Mouse (Mus musculus) intestine, embryonic 15.5 days (tissue): Measurements from ENCODE around the gene Gm15737. TPM values are rescaled to one million over a fixed set of nuclear protein-coding genes. Genes with fewer than 3 reads are reported as not detected.

Experiments
- ATAC-seq: fragments of 200-750 bp; cut with Nextera tagmentation; 2 replicates; pipeline ENCODE4 v1.8.0; 2017; ENCODE audit warnings: moderate TSS enrichment, moderate library complexity
- H3K27ac ChIP-seq: fragments of 300-500 bp; sonication (generic); 2 replicates; pipeline ENCODE4 v1.5.1; 2015; ENCODE audit warnings: mild to moderate bottlenecking, inconsistent platforms
- H3K27me3 ChIP-seq: fragments of 300-500 bp; sonication (generic); replicated peaks from 2 replicates; pipeline ENCODE4 v1.6.1; 2015; ENCODE audit warnings: inconsistent platforms
- H3K36me3 ChIP-seq: fragments of 300-500 bp; sonication (generic); 2 replicates; pipeline ENCODE4 v1.6.1; 2015; ENCODE audit warnings: inconsistent platforms
- H3K4me1 ChIP-seq: fragments of 300-500 bp; sonication (generic); replicated peaks from 2 replicates; pipeline ENCODE4 v1.6.1; 2015; ENCODE audit warnings: inconsistent platforms
- H3K4me2 ChIP-seq: fragments of 300-500 bp; sonication (generic); replicated peaks from 2 replicates; pipeline ENCODE4 v1.6.1; 2015; ENCODE audit warnings: mild to moderate bottlenecking, inconsistent platforms
- H3K4me3 ChIP-seq: fragments of 300-500 bp; sonication (generic); replicated peaks from 2 replicates; pipeline ENCODE4 v1.5.1; 2015; ENCODE audit warnings: inconsistent platforms
- H3K9ac ChIP-seq: fragments of 300-500 bp; sonication (generic); 2 replicates; pipeline ENCODE4 v1.6.1; 2015; ENCODE audit warnings: inconsistent platforms
- H3K9me3 ChIP-seq: fragments of 300-500 bp; sonication (generic); 2 replicates; pipeline ENCODE4 v1.6.1; 2016; ENCODE audit warnings: inconsistent platforms
- WGBS: fragments of 180-500 bp; shearing (Covaris S2); methylation state at CpG from one replicate; pipeline ENCODE4 v1.1.7; 2015; 5-methylcytosine and 5-hydroxymethylcytosine counted together
- polyA plus RNA-seq: library from polyadenylated mRNA; unstranded; fragments of >200 nt; fragmentation: Nextera tagmentation; extraction: Ambion mirVana; gene quantifications from 2 replicates; pipeline ENCODE4 v1.2.1, GENCODE M21; 2015

Gm15737 gene
- 0.08 TPM in 2 replicates for polyA plus RNA-seq

GRCm38 (mm10) chr6:92869089-92869581, at the start of gene Gm15737:
Gene Gm15737 (plus strand): TSS chr6:92869357.
- Histone ChIP-seq H3K4me2 (peak within 1 kb of the TSS; percentile 14; the same call in 1 of the 2 replicates), H3K27ac (peak within 1 kb of the TSS; percentile 88), H3K9me3 (no peaks in the 10 kb centered on the region), H3K36me3 (no peaks in the 10 kb centered on the region), H3K27me3 (no peaks in the 10 kb centered on the region), H3K4me1 (peaks cover 11% of the 10 kb centered on the region; the same call in 1 of the 2 replicates), H3K4me3 (no peak within 1 kb of the TSS), H3K9ac (0 out of 2 replicates have a peak within 1 kb of the TSS, but pooled peaks have one; percentile 6)
- ATAC-seq, result peak; percentile 85
- WGBS, result 34% methylated on average over 4 of the region's 4 CpGs

GRCm38 (mm10) chr6:92821606-92822005, 47.6 kb upstream of the Gm15737 start:
- no peaks in the 10 kb centered on the region for H3K9me3 ChIP-seq
- no peak for ATAC-seq
- H3K4me2 ChIP-seq, result no peak overlapping the region
- H3K4me1 ChIP-seq, result no peaks in the 10 kb centered on the region
- no peak overlapping the region for H3K27ac ChIP-seq
- H3K4me3 ChIP-seq, result no peak overlapping the region
- no peaks in the 10 kb centered on the region for H3K27me3 ChIP-seq
- no peaks in the 10 kb centered on the region for H3K36me3 ChIP-seq
- no peak overlapping the region for H3K9ac ChIP-seq
- 80% methylated on average over 5 of the region's 5 CpGs for WGBS

GRCm38 (mm10) chr6:92822006-92822405, 47.2 kb upstream of the Gm15737 start:
- ATAC-seq, result no peak
- no peaks in the 10 kb centered on the region for H3K9me3 ChIP-seq
- no peaks in the 10 kb centered on the region for H3K27me3 ChIP-seq
- no peaks in the 10 kb centered on the region for H3K36me3 ChIP-seq
- H3K4me3 ChIP-seq, result no peak overlapping the region
- H3K9ac ChIP-seq, result no peak overlapping the region
- H3K4me1 ChIP-seq, result no peaks in the 10 kb centered on the region
- 71% methylated on average over 6 of the region's 6 CpGs for WGBS
- no peak overlapping the region for H3K27ac ChIP-seq
- no peak overlapping the region for H3K4me2 ChIP-seq

GRCm38 (mm10) chr6:92823991-92824390, 45.2 kb upstream of the Gm15737 start:
- 88% methylated on average over 7 of the region's 7 CpGs for WGBS
- ATAC-seq, result no peak

GRCm38 (mm10) chr6:92826561-92826960, 42.6 kb upstream of the Gm15737 start:
- H3K4me1 ChIP-seq, result no peaks in the 10 kb centered on the region
- ATAC-seq, result no peak
- no peak overlapping the region for H3K4me3 ChIP-seq
- H3K4me2 ChIP-seq, result no peak overlapping the region
- no peaks in the 10 kb centered on the region for H3K27me3 ChIP-seq
- WGBS, result 80% methylated on average over 5 of the region's 5 CpGs
- H3K36me3 ChIP-seq, result no peaks in the 10 kb centered on the region
- H3K9me3 ChIP-seq, result no peaks in the 10 kb centered on the region
- no peak overlapping the region for H3K27ac ChIP-seq
- H3K9ac ChIP-seq, result no peak overlapping the region

More at GRCm38 (mm10) chr6:92823991-92824390, 45.2 kb upstream of the Gm15737 start:
- Histone ChIP-seq H3K9ac (no peak overlapping the region), H3K4me3 (no peak overlapping the region), H3K27ac (no peak overlapping the region), H3K4me2 (no peak overlapping the region), H3K36me3 (no peaks in the 10 kb centered on the region), H3K4me1 (no peaks in the 10 kb centered on the region), H3K9me3 (no peaks in the 10 kb centered on the region), H3K27me3 (no peaks in the 10 kb centered on the region)

- Histone ChIP-seq H3K4me2 (no peak overlapping the region), H3K36me3 (no peaks in the 10 kb centered on the region), H3K4me1 (no peaks in the 10 kb centered on the region), H3K27me3 (no peaks in the 10 kb centered on the region), H3K27ac (no peak overlapping the region), H3K4me3 (no peak overlapping the region), H3K9ac (no peak overlapping the region), H3K9me3 (no peaks in the 10 kb centered on the region)
- WGBS, result 59% methylated on average over 5 of the region's 5 CpGs
- no peak for ATAC-seq
Measured at GRCm38 (mm10) chr6:92827360-92827759, 41.8 kb upstream of the Gm15737 start.

- H3K4me3 ChIP-seq, result no peak overlapping the region
- no peaks in the 10 kb centered on the region for H3K27me3 ChIP-seq
- 94% methylated on average over 2 of the region's 2 CpGs for WGBS
- H3K4me2 ChIP-seq, result no peak overlapping the region
- no peak overlapping the region for H3K27ac ChIP-seq
- no peak overlapping the region for H3K9ac ChIP-seq
- H3K9me3 ChIP-seq, result no peaks in the 10 kb centered on the region
- no peak for ATAC-seq
- H3K4me1 ChIP-seq, result no peaks in the 10 kb centered on the region
- no peaks in the 10 kb centered on the region for H3K36me3 ChIP-seq
Measured at GRCm38 (mm10) chr6:92829148-92829547, 40.0 kb upstream of the Gm15737 start.

GRCm38 (mm10) chr6:92831106-92831505, 38.1 kb upstream of the Gm15737 start:
- Histone ChIP-seq H3K4me2 (no peak overlapping the region), H3K9me3 (no peaks in the 10 kb centered on the region), H3K9ac (no peak overlapping the region), H3K4me3 (no peak overlapping the region), H3K27ac (no peak overlapping the region), H3K27me3 (no peaks in the 10 kb centered on the region), H3K36me3 (no peaks in the 10 kb centered on the region), H3K4me1 (no peaks in the 10 kb centered on the region)
- WGBS, result 93% methylated on average over 2 of the region's 2 CpGs
- ATAC-seq, result no peak

- H3K4me1 ChIP-seq, result no peaks in the 10 kb centered on the region
- no peak overlapping the region for H3K4me2 ChIP-seq
- no peak for ATAC-seq
- H3K9ac ChIP-seq, result no peak overlapping the region
- no peaks in the 10 kb centered on the region for H3K36me3 ChIP-seq
- no peak overlapping the region for H3K4me3 ChIP-seq
- no peaks in the 10 kb centered on the region for H3K9me3 ChIP-seq
- H3K27me3 ChIP-seq, result no peaks in the 10 kb centered on the region
- H3K27ac ChIP-seq, result no peak overlapping the region
- 26% methylated on average over 2 of the region's 2 CpGs for WGBS
Measured at GRCm38 (mm10) chr6:92842000-92842399, 27.2 kb upstream of the Gm15737 start.

- Histone ChIP-seq H3K9ac (no peak overlapping the region), H3K27me3 (no peaks in the 10 kb centered on the region), H3K4me3 (no peak overlapping the region), H3K4me2 (no peak overlapping the region), H3K36me3 (no peaks in the 10 kb centered on the region), H3K9me3 (no peaks in the 10 kb centered on the region), H3K27ac (no peak overlapping the region), H3K4me1 (no peaks in the 10 kb centered on the region)
- no peak for ATAC-seq
- 93% methylated on average over 2 of the region's 2 CpGs for WGBS
Measured at GRCm38 (mm10) chr6:92843474-92843873, 25.7 kb upstream of the Gm15737 start.

- Histone ChIP-seq H3K36me3 (no peaks in the 10 kb centered on the region), H3K4me1 (no peaks in the 10 kb centered on the region), H3K9me3 (no peaks in the 10 kb centered on the region), H3K9ac (no peak overlapping the region), H3K4me3 (no peak overlapping the region), H3K4me2 (no peak overlapping the region), H3K27me3 (no peaks in the 10 kb centered on the region), H3K27ac (no peak overlapping the region)
- WGBS, result 63% methylated on average over 8 of the region's 8 CpGs
- no peak for ATAC-seq
Measured at GRCm38 (mm10) chr6:92845898-92846297, 23.3 kb upstream of the Gm15737 start.

GRCm38 (mm10) chr6:92846614-92847013, 22.5 kb upstream of the Gm15737 start:
- no peak overlapping the region for H3K4me2 ChIP-seq
- 60% methylated on average over 4 of the region's 4 CpGs for WGBS
- H3K4me1 ChIP-seq, result no peaks in the 10 kb centered on the region
- no peaks in the 10 kb centered on the region for H3K36me3 ChIP-seq
- no peak overlapping the region for H3K4me3 ChIP-seq
- no peak overlapping the region for H3K27ac ChIP-seq
- no peak overlapping the region for H3K9ac ChIP-seq
- H3K27me3 ChIP-seq, result no peaks in the 10 kb centered on the region
- ATAC-seq, result no peak
- H3K9me3 ChIP-seq, result no peaks in the 10 kb centered on the region

GRCm38 (mm10) chr6:92849208-92849607, 19.9 kb upstream of the Gm15737 start:
- Histone ChIP-seq H3K4me1 (no peaks in the 10 kb centered on the region), H3K4me2 (no peak overlapping the region), H3K36me3 (no peaks in the 10 kb centered on the region), H3K27ac (no peak overlapping the region), H3K9ac (no peak overlapping the region), H3K4me3 (no peak overlapping the region), H3K27me3 (no peaks in the 10 kb centered on the region), H3K9me3 (no peaks in the 10 kb centered on the region)
- ATAC-seq, result no peak
- WGBS, result 92% methylated on average over 9 of the region's 9 CpGs
